Mouse (Mus musculus): Measurements from ENCODE around the gene Eya2. TPM values are rescaled to one million over a fixed set of nuclear protein-coding genes. Genes with fewer than 3 reads are reported as not detected.

The Eya2 gene
- polyA plus RNA-seq, 1 experiment, result 4.6 TPM

GRCm38 (mm10) chr2:165561861-165562260, 33.0 kb upstream of the Eya2 start:
- Histone ChIP-seq H3K4me3 (ENCODE audit: insufficient read depth, low read length) (no peak overlapping the region), H3K4me1 (ENCODE audit: control insufficient read depth, insufficient read depth, low read length) (no peaks in the 10 kb centered on the region), H3K27ac (ENCODE audit: insufficient read depth, low read length) (no peak overlapping the region)
- TF ChIP-seq CTCF (IDR thresholded peaks at IDR 0.05; ENCODE audit: extremely low read depth, insufficient read depth, low read length), result no peak
- no peak for TF ChIP-seq POLR2A (IDR thresholded peaks at IDR 0.05; ENCODE audit: extremely low read depth, insufficient read depth, low read length)

DNA sequence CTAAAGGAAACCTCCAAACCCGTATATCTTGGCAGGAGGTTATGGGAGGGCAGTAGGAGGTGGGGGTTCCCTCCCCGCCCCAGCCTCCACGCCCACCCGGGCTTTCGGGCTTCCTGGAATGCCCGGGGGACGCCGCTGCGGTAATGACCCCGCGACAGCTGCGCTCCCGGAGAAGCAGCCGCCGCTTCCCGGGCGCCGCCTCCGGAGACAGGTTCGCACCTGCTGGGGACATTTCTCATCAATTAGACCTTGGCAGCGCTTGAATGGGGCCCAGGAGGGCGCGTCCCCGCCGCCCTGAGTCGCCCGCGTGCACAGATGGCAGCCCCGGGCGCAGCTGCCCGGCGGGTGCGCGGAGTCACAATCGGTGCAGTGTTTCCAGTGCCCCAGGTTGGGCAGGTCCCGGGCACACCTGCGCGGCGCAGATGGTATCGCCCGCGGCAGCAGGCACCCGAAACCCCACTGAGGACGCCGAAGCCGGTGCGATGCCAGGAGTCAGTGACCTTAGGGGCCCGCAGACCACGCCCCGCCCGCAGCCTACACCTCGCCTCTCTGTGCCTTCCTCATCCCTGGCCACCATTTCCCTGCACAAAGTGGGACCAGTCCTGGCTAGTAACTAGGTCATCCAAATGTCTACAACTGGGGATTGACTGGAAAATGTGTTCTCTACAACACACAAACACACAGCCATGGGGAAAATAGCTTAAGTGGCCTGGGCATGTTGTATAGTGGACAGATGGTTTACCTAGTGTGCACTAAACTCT, 31.4 kb upstream of the Eya2 start:
- Histone ChIP-seq H3K4me3 (ENCODE audit: insufficient read depth, low read length) (no peak overlapping the region), H3K27ac (ENCODE audit: insufficient read depth, low read length) (no peak overlapping the region)
- TF ChIP-seq POLR2A (IDR thresholded peaks at IDR 0.05; ENCODE audit: extremely low read depth, insufficient read depth, low read length) (no peak), CTCF (IDR thresholded peaks at IDR 0.05; ENCODE audit: extremely low read depth, insufficient read depth, low read length) (no peak)

DNA sequence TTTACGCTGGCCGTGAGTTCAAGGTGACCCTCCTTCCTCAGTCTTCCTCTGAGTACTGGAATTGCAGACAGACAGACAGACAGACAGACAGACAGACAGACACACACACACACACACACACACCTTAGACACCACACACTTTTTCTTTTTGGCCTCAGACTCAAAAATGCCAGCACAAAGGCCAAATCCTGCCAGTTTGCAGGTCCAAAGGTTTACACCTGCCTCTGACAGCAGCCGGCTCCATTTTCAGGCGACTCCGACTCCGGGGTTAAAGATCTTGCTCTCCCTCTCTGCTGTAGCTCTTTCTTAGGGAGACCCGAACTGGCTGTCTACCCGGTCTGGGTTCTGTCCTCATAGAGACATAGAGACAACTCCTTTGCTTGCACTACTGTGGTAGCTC, 30.7 kb upstream of the Eya2 start:
- H3K27ac ChIP-seq (ENCODE audit: insufficient read depth, low read length), result no peak overlapping the region

More for the DNA sequence above, 31.4 kb upstream of the Eya2 start:
- H3K4me1 ChIP-seq (ENCODE audit: control insufficient read depth, insufficient read depth, low read length), result no peaks in the 10 kb centered on the region

DNA sequence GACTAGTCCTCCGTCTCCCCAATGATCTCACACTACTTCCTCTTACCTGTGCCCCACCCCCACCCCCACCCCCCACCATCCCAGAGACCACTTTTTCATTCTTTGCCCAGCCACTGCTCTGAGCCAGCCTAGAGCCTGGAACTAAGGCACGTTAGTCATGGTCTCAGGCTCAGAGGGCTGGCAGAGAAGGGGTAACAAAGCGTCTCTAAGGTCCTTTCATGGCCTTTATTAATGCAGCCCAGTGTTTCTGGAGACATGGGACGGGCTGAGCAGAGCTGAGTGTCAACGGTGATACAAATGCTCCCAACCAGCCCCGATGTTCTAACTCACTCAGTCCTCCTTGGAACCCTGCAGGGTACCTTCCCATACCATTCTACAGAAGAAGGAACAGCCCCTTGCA, 30.2 kb upstream of the Eya2 start:
- no peak overlapping the region for H3K27ac ChIP-seq (ENCODE audit: insufficient read depth, low read length)
- TF ChIP-seq POLR2A (IDR thresholded peaks at IDR 0.05; ENCODE audit: extremely low read depth, insufficient read depth, low read length), result no peak
- no peak for TF ChIP-seq CTCF (IDR thresholded peaks at IDR 0.05; ENCODE audit: extremely low read depth, insufficient read depth, low read length)
- H3K4me1 ChIP-seq (ENCODE audit: control insufficient read depth, insufficient read depth, low read length), result no peaks in the 10 kb centered on the region
- H3K4me3 ChIP-seq (ENCODE audit: insufficient read depth, low read length), result no peak overlapping the region

More for the DNA sequence above, 30.7 kb upstream of the Eya2 start:
- Histone ChIP-seq H3K4me3 (ENCODE audit: insufficient read depth, low read length) (no peak overlapping the region), H3K4me1 (ENCODE audit: control insufficient read depth, insufficient read depth, low read length) (no peaks in the 10 kb centered on the region)
- TF ChIP-seq CTCF (IDR thresholded peaks at IDR 0.05; ENCODE audit: extremely low read depth, insufficient read depth, low read length) (no peak), POLR2A (IDR thresholded peaks at IDR 0.05; ENCODE audit: extremely low read depth, insufficient read depth, low read length) (no peak)

DNA sequence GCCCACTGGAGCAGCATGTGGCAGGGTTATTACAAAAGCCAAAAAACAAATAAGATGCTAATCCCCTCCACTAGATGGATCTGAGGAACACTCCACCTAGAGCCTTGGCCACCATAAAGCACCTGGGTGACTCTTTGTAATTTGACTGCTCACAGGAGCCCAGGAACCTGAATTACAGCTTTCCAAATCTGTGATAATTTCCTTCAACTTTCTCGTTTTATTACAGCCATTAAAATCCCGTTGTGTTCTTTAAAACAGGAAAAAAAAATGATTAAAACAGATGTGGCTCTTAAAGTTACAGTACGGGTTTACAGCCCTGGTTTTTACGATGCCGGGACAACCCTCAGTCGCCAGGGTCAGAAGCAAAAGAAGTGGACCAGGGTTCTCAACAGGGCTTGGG, 27.9 kb upstream of the Eya2 start:
- TF ChIP-seq CTCF (IDR thresholded peaks at IDR 0.05; ENCODE audit: extremely low read depth, insufficient read depth, low read length), result no peak
- TF ChIP-seq POLR2A (IDR thresholded peaks at IDR 0.05; ENCODE audit: extremely low read depth, insufficient read depth, low read length), result no peak
- H3K27ac ChIP-seq (ENCODE audit: insufficient read depth, low read length), result no peak overlapping the region
- H3K4me3 ChIP-seq (ENCODE audit: insufficient read depth, low read length), result no peak overlapping the region
- no peaks in the 10 kb centered on the region for H3K4me1 ChIP-seq (ENCODE audit: control insufficient read depth, insufficient read depth, low read length)

- H3K27ac ChIP-seq (ENCODE audit: insufficient read depth, low read length), result no peak overlapping the region
- TF ChIP-seq POLR2A (IDR thresholded peaks at IDR 0.05; ENCODE audit: extremely low read depth, insufficient read depth, low read length) (no peak), CTCF (IDR thresholded peaks at IDR 0.05; ENCODE audit: extremely low read depth, insufficient read depth, low read length) (no peak)
- H3K4me1 ChIP-seq (ENCODE audit: control insufficient read depth, insufficient read depth, low read length), result no peaks in the 10 kb centered on the region
- H3K4me3 ChIP-seq (ENCODE audit: insufficient read depth, low read length), result no peak overlapping the region
Observed at GRCm38 (mm10) chr2:165567820-165568219, 27.0 kb upstream of the Eya2 start.

GRCm38 (mm10) chr2:165568911-165569310, 25.9 kb upstream of the Eya2 start:
- no peaks in the 10 kb centered on the region for H3K4me1 ChIP-seq (ENCODE audit: control insufficient read depth, insufficient read depth, low read length)
- TF ChIP-seq CTCF (IDR thresholded peaks at IDR 0.05; ENCODE audit: extremely low read depth, insufficient read depth, low read length) (no peak), POLR2A (IDR thresholded peaks at IDR 0.05; ENCODE audit: extremely low read depth, insufficient read depth, low read length) (no peak)
- no peak overlapping the region for H3K27ac ChIP-seq (ENCODE audit: insufficient read depth, low read length)
- H3K4me3 ChIP-seq (ENCODE audit: insufficient read depth, low read length), result no peak overlapping the region

DNA sequence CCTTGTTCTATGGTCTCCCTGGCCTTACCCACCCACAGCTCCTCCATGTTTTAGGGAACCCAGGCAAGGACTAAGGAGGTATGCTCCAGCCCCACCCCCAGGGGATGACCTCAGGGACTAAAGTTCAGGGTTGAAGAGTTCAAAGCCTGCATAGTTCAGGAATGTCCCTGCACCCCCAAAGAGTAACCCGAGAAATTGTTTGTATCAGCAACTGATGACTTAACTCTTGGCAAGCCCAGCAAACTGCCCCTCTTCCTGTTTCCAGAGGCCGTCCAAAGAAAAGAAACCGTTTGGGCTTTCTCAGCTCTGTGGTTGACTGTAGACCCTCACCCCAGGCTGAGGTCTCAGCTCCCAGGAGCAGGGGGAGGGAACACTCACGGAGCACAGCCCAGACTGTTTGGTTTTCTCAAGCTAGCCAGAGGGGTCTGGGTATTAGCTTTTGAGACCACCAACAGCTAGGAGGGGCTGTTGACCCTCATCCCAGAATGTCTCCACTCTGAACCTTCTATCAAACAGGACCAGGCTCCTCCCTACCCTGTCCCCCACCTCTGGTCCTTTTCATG, 23.5 kb upstream of the Eya2 start:
- Histone ChIP-seq H3K4me1 (ENCODE audit: control insufficient read depth, insufficient read depth, low read length) (no peaks in the 10 kb centered on the region), H3K4me3 (ENCODE audit: insufficient read depth, low read length) (no peak overlapping the region), H3K27ac (ENCODE audit: insufficient read depth, low read length) (no peak overlapping the region)
- TF ChIP-seq CTCF (IDR thresholded peaks at IDR 0.05; ENCODE audit: extremely low read depth, insufficient read depth, low read length) (no peak), POLR2A (IDR thresholded peaks at IDR 0.05; ENCODE audit: extremely low read depth, insufficient read depth, low read length) (no peak)

GRCm38 (mm10) chr2:165583044-165583443, 11.8 kb upstream of the Eya2 start:
- H3K27ac ChIP-seq (ENCODE audit: insufficient read depth, low read length), result no peak overlapping the region
- TF ChIP-seq CTCF (IDR thresholded peaks at IDR 0.05; ENCODE audit: extremely low read depth, insufficient read depth, low read length) (no peak), POLR2A (IDR thresholded peaks at IDR 0.05; ENCODE audit: extremely low read depth, insufficient read depth, low read length) (no peak)
- no peaks in the 10 kb centered on the region for H3K4me1 ChIP-seq (ENCODE audit: control insufficient read depth, insufficient read depth, low read length)
- H3K4me3 ChIP-seq (ENCODE audit: insufficient read depth, low read length), result no peak overlapping the region

DNA sequence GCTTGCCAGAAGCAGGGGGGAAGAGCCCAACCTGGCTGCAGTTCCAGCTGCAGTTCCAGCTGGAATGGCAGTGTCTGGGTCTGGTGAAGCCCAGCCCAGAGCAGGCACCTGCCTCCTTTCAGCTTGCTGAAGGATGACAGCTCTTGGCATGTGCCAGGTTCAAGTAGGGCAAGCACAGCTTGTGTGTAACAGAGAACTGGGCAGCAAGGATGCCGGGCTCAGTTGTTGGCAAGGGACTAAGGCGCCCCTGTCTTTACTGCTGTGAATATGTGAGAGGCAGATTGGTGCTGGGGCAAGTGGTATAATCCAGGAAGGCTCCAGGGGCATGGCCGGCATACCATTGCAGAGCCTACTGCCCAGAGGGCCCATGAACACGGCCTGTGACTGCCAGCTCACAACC, 11.3 kb upstream of the Eya2 start:
- H3K27ac ChIP-seq (ENCODE audit: insufficient read depth, low read length), result no peak overlapping the region
- no peak overlapping the region for H3K4me3 ChIP-seq (ENCODE audit: insufficient read depth, low read length)
- TF ChIP-seq CTCF (IDR thresholded peaks at IDR 0.05; ENCODE audit: extremely low read depth, insufficient read depth, low read length) (no peak), POLR2A (IDR thresholded peaks at IDR 0.05; ENCODE audit: extremely low read depth, insufficient read depth, low read length) (no peak)
- H3K4me1 ChIP-seq (ENCODE audit: control insufficient read depth, insufficient read depth, low read length), result no peaks in the 10 kb centered on the region

All from cortical plate, adult 2 months (tissue).